Mouse (Mus musculus) CH12.LX (cell line): ENCODE results near the gene Il2ra. TPM values are rescaled to one million over a fixed set of nuclear protein-coding genes. Genes with fewer than 3 reads are reported as not detected.
"Not testable (repeated sequence)": the region's sequence is repeated elsewhere in the genome, so short reads cannot be mapped to it uniquely, and the experiment has no call there.

Experiments
- DNase-seq: peaks from one replicate; pipeline ENCODE4 v3.0.0-alpha.2; 2013; ENCODE audit errors: extremely low read depth
- H3K27ac ChIP-seq: 2 replicates; pipeline ENCODE4 v1.5.1; 2012; ENCODE audit warnings: low read depth, mild to moderate bottlenecking, control low read depth, moderate library complexity; ENCODE audit not compliant: insufficient read depth
- H3K27me3 ChIP-seq: replicated peaks from 2 replicates; pipeline ENCODE3; 2012; ENCODE audit warnings: inconsistent platforms
- H3K36me3 ChIP-seq, 2 experiments: replicated peaks in 1 of 2; 2 replicates each; pipeline versions ENCODE3 to v1.6.1; 2012; ENCODE audit warnings: inconsistent platforms in 1 of 2, low read length in 1 of 2, mild to moderate bottlenecking in 1 of 2, mixed read lengths in 1 of 2, moderate library complexity in 1 of 2; ENCODE audit not compliant: control insufficient read depth in 1 of 2, insufficient read depth in 1 of 2
- H3K4me1 ChIP-seq, 2 experiments: 2 replicates each; pipeline ENCODE4 v1.6.1; 2012; ENCODE audit warnings: inconsistent platforms in 1 of 2, moderate library complexity in 1 of 2; ENCODE audit not compliant: insufficient read depth in 2 of 2, control insufficient read depth in 1 of 2
- H3K4me2 ChIP-seq: 2 replicates; pipeline ENCODE4 v1.6.1; 2012; ENCODE audit warnings: low read depth, mild to moderate bottlenecking, control low read depth; ENCODE audit not compliant: poor library complexity, insufficient read depth, severe bottlenecking
- H3K4me3 ChIP-seq, 3 experiments: fragments of 150-350 bp in 1 of 3; sonication (generic) in 1 of 3; replicated peaks in 1 of 3; 2 replicates each; pipeline versions ENCODE3 to v1.5.1; 2011 to 2012; ENCODE audit warnings: low read depth in 2 of 3, low read length in 2 of 3, mild to moderate bottlenecking in 2 of 3, moderate library complexity in 2 of 3, control low read depth in 1 of 3, improper control_type of control experiment in 1 of 3, inconsistent platforms in 1 of 3, mixed read lengths in 1 of 3; ENCODE audit not compliant: poor library complexity in 1 of 3
- H3K79me2 ChIP-seq: replicated peaks from 2 replicates; pipeline ENCODE4 v1.6.1; 2012; ENCODE audit warnings: mild to moderate bottlenecking, moderate library complexity; ENCODE audit not compliant: control insufficient read depth, poor library complexity, insufficient read depth, severe bottlenecking; ENCODE audit errors: extremely low read depth
- H3K9ac ChIP-seq: 2 replicates; pipeline ENCODE4 v1.6.1; 2012; ENCODE audit warnings: low read depth, mild to moderate bottlenecking, control low read depth, moderate library complexity; ENCODE audit not compliant: insufficient read depth
- H3K9me3 ChIP-seq: replicated peaks from 2 replicates; pipeline ENCODE3; 2012; ENCODE audit warnings: low read length, inconsistent platforms, mixed read lengths
- CHD2 ChIP-seq: IDR thresholded peaks from 2 replicates; pipeline ENCODE4 v1.6.1; 2011; ENCODE audit warnings: low read length, improper control_type of control experiment
- CTCF ChIP-seq, 2 experiments: IDR thresholded peaks in 1 of 2; conservative IDR thresholded peaks in 1 of 2; 2 replicates each; pipeline ENCODE4 v1.5.1; 2011 to 2012; ENCODE audit warnings: low read depth in 2 of 2, low read length in 2 of 2, improper control_type of control experiment in 1 of 2, inconsistent platforms in 1 of 2, mild to moderate bottlenecking in 1 of 2, moderate library complexity in 1 of 2
- E2F4 ChIP-seq: IDR thresholded peaks from 2 replicates; pipeline ENCODE4 v1.6.1; 2011; ENCODE audit warnings: low read depth, low read length, improper control_type of control experiment; ENCODE audit not compliant: insufficient replicate concordance
- HCFC1 ChIP-seq: IDR thresholded peaks from 2 replicates; pipeline ENCODE4 v1.6.1; 2012; ENCODE audit warnings: low read depth, mild to moderate bottlenecking, inconsistent platforms, low read length, improper control_type of control experiment
- IRF4 ChIP-seq: IDR thresholded peaks from 2 replicates; pipeline ENCODE4 v1.6.1; 2014; ENCODE audit warnings: low read depth, mild to moderate bottlenecking, inconsistent platforms, low read length, improper control_type of control experiment
- KAT2A ChIP-seq: IDR thresholded peaks from 2 replicates; pipeline ENCODE4 v1.6.1; 2012; ENCODE audit warnings: low read length, improper control_type of control experiment, inconsistent platforms; ENCODE audit not compliant: insufficient replicate concordance
- MAFK ChIP-seq: IDR thresholded peaks from 2 replicates; pipeline ENCODE4 v1.6.1; 2011; ENCODE audit warnings: low read length, improper control_type of control experiment; ENCODE audit not compliant: insufficient replicate concordance
- MAX ChIP-seq: IDR thresholded peaks from 2 replicates; pipeline ENCODE4 v1.6.1; 2011; ENCODE audit warnings: low read length, improper control_type of control experiment
- MAZ ChIP-seq: IDR thresholded peaks from 2 replicates; pipeline ENCODE4 v1.6.1; 2012; ENCODE audit warnings: low read depth, mild to moderate bottlenecking, inconsistent platforms, low read length, improper control_type of control experiment, moderate library complexity
- MYC ChIP-seq: IDR thresholded peaks from 2 replicates; pipeline ENCODE4 v1.6.1; 2011; ENCODE audit warnings: low read depth, mild to moderate bottlenecking, improper control_type of control experiment, low read length
- NELFE ChIP-seq: IDR thresholded peaks from 2 replicates; pipeline ENCODE4 v1.6.1; 2011; ENCODE audit warnings: low read depth, low read length, improper control_type of control experiment
- NRF1 ChIP-seq: IDR thresholded peaks from 2 replicates; pipeline ENCODE4 v1.6.1; 2014; ENCODE audit warnings: low read depth, mild to moderate bottlenecking, inconsistent platforms, low read length, improper control_type of control experiment, moderate library complexity
- RAD21 ChIP-seq: IDR thresholded peaks from 2 replicates; pipeline ENCODE4 v1.6.1; 2011; ENCODE audit warnings: low read depth, mild to moderate bottlenecking, low read length, improper control_type of control experiment, moderate library complexity
- SMC3 ChIP-seq: IDR thresholded peaks from 2 replicates; pipeline ENCODE4 v1.6.1; 2011; ENCODE audit warnings: low read depth, low read length, improper control_type of control experiment
- TBP ChIP-seq: conservative IDR thresholded peaks from 2 replicates; pipeline ENCODE4 v1.6.1; 2011; ENCODE audit warnings: low read depth, low read length, improper control_type of control experiment
- TCF12 ChIP-seq: IDR thresholded peaks from 2 replicates; pipeline ENCODE4 v1.6.1; 2014; ENCODE audit warnings: low read depth, mild to moderate bottlenecking, inconsistent platforms, low read length, improper control_type of control experiment
- USF1 ChIP-seq: IDR thresholded peaks from 2 replicates; pipeline ENCODE4 v1.6.1; 2014; ENCODE audit warnings: low read depth, mild to moderate bottlenecking, inconsistent platforms, low read length, improper control_type of control experiment
- dilution Hi-C: fragments of 300-500 bp; cut with MboI; formaldehyde crosslinking; loops from 2 replicates; pipeline ENCODE4 v1.14.3; 2020; ENCODE audit warnings: low sequenced_read_pairs; ENCODE audit not compliant: extremely low pct_unique_long_range_greater_than_20kb, extremely low pct_ligation_motif_present
- in situ Hi-C: fragments of 300-500 bp; cut with MboI; formaldehyde crosslinking; loops from 3 replicates; pipeline ENCODE4 v1.14.3; 2019; ENCODE audit warnings: low sequenced_read_pairs, low pct_ligation_motif_present, low pct_unique_long_range_greater_than_20kb, mixed read lengths
- polyA plus RNA-seq: library from polyadenylated mRNA; unstranded; fragments of >175 nt; gene quantifications from 2 replicates; pipeline ENCODE4 v1.2.1, GENCODE M21; 2012; ENCODE audit warnings: low read depth; ENCODE audit not compliant: insufficient read length
- total RNA-seq, 2 experiments: library from RNA; depleted of rRNA; stranded (reverse); fragments of 300-350 nt in 1 of 2; fragments of >200 nt in 1 of 2; gene quantifications; 2 replicates each; pipeline ENCODE4 v1.2.3; 2012 to 2014

The Il2ra gene
- total and polyA plus RNA-seq, 3 experiments, result 6.0 to 8.8 (median 6.3) TPM

- H3K27ac ChIP-seq, H3K9ac ChIP-seq, H3K27me3 ChIP-seq, H3K4me3 ChIP-seq, DNase-seq, H3K9me3 ChIP-seq, H3K4me2 ChIP-seq, dilution Hi-C loops, H3K36me3 ChIP-seq: not testable (repeated sequence)
- in situ Hi-C loops, result loop anchor here (5.0 kb wide), 2 partner anchors 36 to 81 kb away; partner anchors contain the start of gene Il2ra
- H3K4me1 ChIP-seq, result peaks cover 0 to 12% of the 10 kb centered on the region in 2 experiments; a peak in 2 of 4 replicates
- H3K79me2 ChIP-seq, result peaks cover 12% of the 10 kb centered on the region
- TF ChIP-seq SMC3, result peak; percentile 56
- TF ChIP-seq CTCF (conservative IDR thresholded peaks at IDR 0.05 in 1 of 2, IDR thresholded peaks at IDR 0.05 in 1 of 2; ENCODE audit: low read depth in 2 of 2, low read length in 2 of 2), result peak in 1 of 2 experiments; percentile 61; a peak in 2 of 4 replicates
- TF ChIP-seq RAD21, result peak; percentile 44
These were observed 35.9 kb upstream of the Il2ra start for GRCm38 (mm10) chr2:11606718-11607117.

DNA sequence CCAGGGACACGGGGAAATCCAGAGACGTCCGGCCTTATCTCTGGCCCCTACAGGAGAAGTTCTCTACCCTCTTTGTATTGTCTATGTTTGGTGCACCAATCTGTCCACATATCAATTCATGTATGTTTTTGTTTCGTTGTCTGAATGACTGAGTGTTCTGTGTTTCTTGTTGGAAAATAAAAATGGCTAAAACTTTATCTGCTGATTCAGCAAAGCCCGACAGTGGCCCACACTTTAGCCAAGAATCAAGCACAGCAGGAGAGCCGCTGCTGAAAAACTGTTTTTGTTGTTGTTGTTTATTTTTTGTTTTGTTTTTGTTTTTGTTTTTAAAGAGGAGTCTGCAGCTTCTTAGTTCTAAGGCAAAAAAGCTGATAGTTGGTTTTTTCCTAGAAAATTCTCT is 29.7 kb upstream of the Il2ra start:
- H3K4me3 ChIP-seq, dilution Hi-C loops, H3K79me2 ChIP-seq, H3K9me3 ChIP-seq, H3K4me1 ChIP-seq, H3K27me3 ChIP-seq, H3K27ac ChIP-seq, H3K9ac ChIP-seq, in situ Hi-C loops, H3K36me3 ChIP-seq, DNase-seq, H3K4me2 ChIP-seq: not testable (repeated sequence)
- peak; percentile 76 for TF ChIP-seq MAFK

GRCm38 (mm10) chr2:11616846-11617245 is 25.8 kb upstream of the Il2ra start:
- TF ChIP-seq IRF4 (no peak), TBP (no peak), CTCF (conservative IDR thresholded peaks at IDR 0.05 in 1 of 2, IDR thresholded peaks at IDR 0.05 in 1 of 2; ENCODE audit: low read depth in 2 of 2, low read length in 2 of 2) (no peak), MAZ (no peak), NELFE (no peak), USF1 (no peak), TCF12 (no peak), MAX (no peak), NRF1 (no peak), CHD2 (no peak), E2F4 (no peak), MYC (no peak), MAFK (no peak), KAT2A (no peak), HCFC1 (no peak)
- TF ChIP-seq, all 38 proteins: peak for 0
- DNase-seq, result no peak
- Histone ChIP-seq H3K4me3 (no peak overlapping the region), H3K4me2 (no peak overlapping the region), H3K27ac (no peak overlapping the region), H3K27me3 (no peaks in the 10 kb centered on the region), H3K79me2 (no peaks in the 10 kb centered on the region), H3K9ac (no peak overlapping the region), H3K4me1 (peaks cover 5 to 14% of the 10 kb centered on the region in 2 experiments; a peak in 3 of 4 replicates), H3K36me3 (no peaks in the 10 kb centered on the region), H3K9me3 (no peaks in the 10 kb centered on the region)
- dilution Hi-C loops, result no loop called here
- in situ Hi-C loops, result no loop called here
